Mouse (Mus musculus): ENCODE measurements around the gene Klrb1f.
"Not testable (repeated sequence)": the region's sequence is repeated elsewhere in the genome, so short reads cannot be mapped to it uniquely, and the experiment has no call there.

Gene Klrb1f

GRCm38 (mm10) chr6:129048857-129049473 is 3.3 kb downstream of the Klrb1f start:
- no peak for DNase-seq (ENCODE audit: low spot score)

DNA sequence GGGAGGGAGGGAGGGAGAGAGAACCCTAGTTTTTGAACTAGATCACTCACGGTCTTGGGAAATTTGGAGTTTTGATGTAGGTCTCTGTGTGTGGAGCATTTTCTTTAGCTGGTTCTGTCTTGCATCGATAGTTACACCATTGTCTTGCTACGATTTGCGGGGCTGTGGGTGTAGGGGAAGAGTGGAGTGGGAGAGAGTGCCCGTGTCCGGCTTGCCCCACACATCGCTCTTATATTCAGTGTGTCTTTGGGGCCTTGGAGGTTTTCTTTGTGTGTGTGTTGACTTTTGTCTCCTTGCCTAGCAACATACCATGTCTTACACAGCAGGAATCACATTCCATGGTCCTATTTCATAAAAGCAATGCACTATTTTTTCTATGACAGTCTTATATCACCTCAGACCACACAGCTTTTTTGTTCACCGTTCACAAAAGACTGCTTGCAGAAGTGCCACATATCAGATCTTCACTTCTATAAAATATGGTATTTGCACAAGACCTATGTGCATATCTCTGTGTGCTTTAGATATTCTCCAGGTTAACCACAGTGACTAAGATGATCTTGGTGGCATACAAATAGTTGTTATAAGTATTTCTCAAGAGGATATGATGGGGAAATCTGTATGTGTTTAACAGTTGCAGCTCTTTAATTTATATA is 4.0 kb downstream of the Klrb1f start:
- no peak for DNase-seq (ENCODE audit: low spot score)

DNA sequence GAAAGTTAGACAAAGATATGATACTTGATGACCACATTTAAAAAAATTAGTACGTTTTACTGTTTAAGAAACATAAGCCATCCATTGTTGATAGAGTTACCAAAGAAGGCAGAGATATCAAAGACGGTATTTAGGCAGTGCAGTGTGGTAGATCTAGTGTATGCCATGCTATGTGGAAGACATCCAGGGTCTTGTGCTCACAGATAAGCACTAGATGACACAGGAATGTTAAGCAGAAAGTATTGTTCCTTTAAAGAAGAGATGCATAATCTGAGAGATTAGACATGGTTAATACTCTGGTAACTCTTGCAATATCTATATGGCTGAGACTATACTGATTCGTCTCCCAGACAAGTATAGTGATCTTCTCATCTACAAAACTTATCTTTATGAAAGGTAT is 5.4 kb downstream of the Klrb1f start:
- no peak for DNase-seq (ENCODE audit: low spot score)

- DNase-seq (ENCODE audit: low spot score) = no peak
Observed at GRCm38 (mm10) chr6:129051731-129052130, 6.0 kb downstream of the Klrb1f start.

DNA sequence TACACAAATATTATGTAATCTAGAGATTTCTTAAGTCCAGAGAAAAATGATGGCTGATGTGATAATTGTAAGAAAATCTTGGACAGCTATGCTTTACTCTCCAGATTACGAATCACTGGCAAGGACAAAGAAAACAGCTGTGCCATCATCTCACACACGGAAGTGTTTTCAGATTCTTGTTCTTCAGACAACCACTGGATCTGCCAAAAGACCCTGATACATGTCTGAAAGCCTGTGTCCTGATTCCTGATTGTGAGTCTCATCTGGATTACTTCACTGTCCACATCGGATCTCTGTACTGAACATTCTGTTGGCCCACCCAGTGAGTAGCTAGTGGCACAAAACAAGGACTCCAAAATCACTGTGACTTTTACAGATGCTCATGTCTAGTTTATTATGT is 10.5 kb downstream of the Klrb1f start:
- DNase-seq (ENCODE audit: low spot score) = no peak

DNA sequence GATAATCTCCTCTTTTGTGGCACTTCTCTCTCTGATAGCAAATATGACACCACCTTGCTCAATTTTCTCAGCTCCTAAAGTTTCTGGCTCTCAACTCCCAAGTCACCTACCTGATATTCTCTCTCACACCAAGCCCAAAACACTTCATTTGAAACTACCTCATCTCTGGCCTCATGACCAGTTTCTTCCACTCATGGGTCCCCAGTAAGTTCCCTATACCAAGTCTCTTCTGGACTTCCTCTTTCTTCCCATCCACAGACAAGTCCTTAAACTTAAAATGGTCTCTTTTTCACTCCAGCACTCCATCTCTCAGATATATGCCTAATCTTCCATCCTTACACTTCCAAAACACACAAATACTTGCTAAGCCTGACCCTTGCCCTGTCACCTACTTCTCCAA is 12.3 kb downstream of the Klrb1f start:
- DNase-seq (ENCODE audit: low spot score) = no peak

DNA sequence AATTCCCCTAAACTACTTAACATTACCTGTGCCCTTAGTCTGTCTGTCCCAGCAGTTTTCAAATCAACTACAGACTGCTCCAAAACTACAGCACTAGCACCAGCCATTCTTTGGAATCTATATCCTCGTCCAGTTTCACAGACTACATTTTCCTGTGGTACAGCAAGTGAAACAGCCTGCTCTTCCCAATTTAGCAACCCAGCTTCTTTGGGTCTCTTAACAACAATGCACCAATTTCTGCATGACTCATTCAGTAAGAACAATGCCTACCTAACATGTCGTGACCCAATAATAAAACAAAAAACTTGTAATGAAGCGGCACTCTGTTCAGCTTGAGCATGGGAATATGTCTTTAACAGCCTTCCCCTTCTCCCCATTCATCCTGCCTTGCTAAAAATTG is 19.7 kb downstream of the Klrb1f start:
- no peak for DNase-seq (ENCODE audit: low spot score)

DNA sequence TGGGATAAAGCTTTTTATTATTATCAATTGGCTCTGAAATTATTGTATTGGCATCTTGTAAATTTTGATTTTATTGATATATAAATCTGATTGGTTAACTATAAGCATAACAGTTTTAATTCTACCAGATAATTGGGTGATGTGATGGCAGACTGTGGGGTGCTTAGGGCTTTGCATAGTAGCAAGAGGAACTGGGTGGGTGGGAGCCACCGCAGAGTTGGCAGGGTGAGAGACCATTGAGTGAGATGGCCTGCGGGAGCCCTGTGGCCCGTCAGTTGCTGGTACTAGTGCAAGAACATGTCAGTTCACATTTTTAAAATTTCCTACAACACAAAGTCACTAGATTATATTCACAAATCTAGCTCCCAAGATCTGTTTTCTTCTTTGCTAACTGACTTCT is 20.2 kb downstream of the Klrb1f start:
- no peak for DNase-seq (ENCODE audit: low spot score)

GRCm38 (mm10) chr6:129066530-129066929 is 20.8 kb downstream of the Klrb1f start:
- no peak for DNase-seq (ENCODE audit: low spot score)

DNA sequence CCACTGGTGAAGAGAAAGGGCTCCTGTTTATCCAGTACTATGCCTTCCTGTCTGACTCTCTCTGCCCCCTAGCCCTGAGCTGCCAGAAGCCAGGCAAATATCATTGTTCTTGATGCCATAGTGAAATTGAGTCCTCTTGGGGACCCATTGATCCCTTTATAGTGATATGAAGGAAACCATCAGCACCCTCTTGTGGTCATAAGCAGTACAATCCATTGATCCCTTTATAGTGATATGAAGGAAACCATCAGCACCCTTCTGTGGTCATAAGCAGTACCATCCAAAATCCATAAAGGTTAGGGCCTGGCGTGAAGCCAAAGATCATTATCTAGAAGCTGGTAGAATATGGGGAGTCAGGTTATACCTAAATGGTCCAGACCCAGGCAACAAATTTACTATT is 21.3 kb downstream of the Klrb1f start:
- DNase-seq (ENCODE audit: low spot score) = peak; percentile 15

- no peak for DNase-seq (ENCODE audit: low spot score)
Observed at GRCm38 (mm10) chr6:129085098-129085497, 39.4 kb downstream of the Klrb1f start.

DNA sequence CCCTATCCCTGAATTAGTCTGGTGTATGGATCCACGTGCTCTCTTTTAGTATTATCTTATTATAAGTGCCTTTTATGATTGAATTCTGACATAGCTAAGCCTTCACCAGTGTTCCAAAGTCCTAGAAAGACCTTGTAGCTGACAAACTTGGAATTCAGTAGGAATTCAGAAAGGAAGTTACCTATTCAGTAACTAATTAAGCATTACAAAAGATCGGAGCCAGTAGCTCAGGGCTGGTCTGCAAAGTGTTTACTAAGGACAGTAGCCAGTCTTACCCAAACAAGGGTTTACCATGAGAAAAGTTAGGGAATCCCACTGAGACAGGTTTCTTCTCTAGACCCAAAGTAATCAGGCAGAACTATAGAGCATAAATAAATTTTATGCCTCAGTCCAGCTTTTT is 40.3 kb downstream of the Klrb1f start:
- DNase-seq (ENCODE audit: low spot score) = not testable (repeated sequence)

DNA sequence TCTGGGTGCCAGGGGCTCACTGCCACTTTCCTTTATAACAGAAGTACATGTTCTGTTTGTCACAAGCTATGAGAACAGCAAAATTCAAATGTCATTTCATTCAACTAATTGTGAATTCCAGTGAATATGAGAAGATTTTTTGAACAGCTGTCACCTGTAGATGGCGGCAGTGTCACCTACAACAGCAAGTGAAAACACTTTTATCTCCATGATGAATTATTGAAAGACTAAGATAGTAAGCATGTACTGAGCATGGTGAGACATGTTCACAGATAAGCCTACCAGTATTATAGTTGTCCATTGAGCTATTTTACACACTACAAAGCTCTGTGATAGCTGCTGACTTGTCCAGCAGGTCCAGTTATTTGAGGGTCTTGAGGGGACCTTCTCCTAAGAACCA is 42.5 kb downstream of the Klrb1f start:
- peak; percentile 77 for DNase-seq (ENCODE audit: low spot score)

DNA sequence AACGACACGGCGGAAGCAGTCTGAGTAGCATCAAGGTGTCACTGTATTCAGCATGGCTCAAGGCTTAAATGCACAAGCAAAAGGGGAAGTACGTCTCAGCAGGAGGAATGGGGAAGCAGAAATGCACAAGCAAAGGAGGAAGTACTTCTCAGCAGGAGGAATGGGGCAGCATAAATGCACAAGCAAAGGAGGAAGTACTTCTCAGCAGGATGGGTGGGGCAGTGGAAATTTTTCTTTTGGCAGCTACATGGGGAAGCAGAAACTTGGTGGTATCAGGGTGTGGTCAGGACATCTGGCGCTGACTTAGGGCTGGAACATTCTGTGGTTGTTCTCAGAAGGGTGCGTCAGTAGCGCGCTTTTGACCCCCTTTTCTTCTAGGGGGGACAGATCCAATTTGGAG is 42.9 kb downstream of the Klrb1f start:
- DNase-seq (ENCODE audit: low spot score) = not testable (repeated sequence)

DNA sequence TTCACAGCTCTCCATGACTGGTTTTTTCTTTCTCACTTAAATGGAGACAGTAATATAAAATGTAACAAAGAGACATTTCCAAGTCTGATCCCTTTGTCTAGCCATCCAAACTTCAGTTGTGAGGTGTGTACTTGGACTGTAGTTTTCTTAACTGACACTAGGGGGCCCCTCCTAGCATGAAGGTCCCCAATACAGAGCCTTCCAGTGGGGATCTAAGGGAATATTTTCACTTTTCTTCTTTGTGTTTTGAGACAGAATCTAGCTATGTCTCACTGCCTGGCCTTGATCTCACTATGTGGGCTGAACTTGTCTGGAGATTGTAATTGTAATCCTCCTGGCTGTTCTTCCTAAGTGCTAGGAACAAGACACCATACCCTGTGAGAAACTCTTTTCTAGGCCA is 49.5 kb downstream of the Klrb1f start:
- DNase-seq (ENCODE audit: low spot score) = peak; percentile 72

GRCm38 (mm10) chr6:129097929-129098328 is 52.2 kb downstream of the Klrb1f start:
- peak; percentile 64 for DNase-seq (ENCODE audit: low spot score)

DNA sequence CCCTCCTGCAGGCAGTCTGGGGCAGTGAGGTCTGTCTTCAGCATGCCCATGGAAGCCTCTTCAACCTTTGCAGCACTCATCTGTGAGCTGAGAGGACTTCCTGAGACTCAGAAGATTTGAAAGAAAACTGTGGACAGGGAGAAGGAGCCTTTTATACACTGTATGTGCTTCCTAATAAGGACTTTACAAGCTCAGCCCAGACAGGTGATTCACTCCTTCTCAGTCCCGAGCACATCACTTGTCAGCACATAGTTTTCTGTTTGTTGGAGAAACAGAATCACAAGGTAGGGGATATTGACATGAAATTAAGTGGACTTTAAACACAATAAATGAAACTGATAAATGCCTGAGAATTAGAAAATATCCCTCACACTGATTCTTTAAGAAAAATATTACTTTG is 55.1 kb downstream of the Klrb1f start, which contains the start of gene Clec2e:
TSS of gene Clec2e (minus strand) at position 120 of the 400 bp plus-strand sequence.
- DNase-seq (ENCODE audit: low spot score) = not testable (repeated sequence)

- no peak for DNase-seq (ENCODE audit: low spot score)
Observed at GRCm38 (mm10) chr6:129101604-129102003, 55.9 kb downstream of the Klrb1f start.

DNA sequence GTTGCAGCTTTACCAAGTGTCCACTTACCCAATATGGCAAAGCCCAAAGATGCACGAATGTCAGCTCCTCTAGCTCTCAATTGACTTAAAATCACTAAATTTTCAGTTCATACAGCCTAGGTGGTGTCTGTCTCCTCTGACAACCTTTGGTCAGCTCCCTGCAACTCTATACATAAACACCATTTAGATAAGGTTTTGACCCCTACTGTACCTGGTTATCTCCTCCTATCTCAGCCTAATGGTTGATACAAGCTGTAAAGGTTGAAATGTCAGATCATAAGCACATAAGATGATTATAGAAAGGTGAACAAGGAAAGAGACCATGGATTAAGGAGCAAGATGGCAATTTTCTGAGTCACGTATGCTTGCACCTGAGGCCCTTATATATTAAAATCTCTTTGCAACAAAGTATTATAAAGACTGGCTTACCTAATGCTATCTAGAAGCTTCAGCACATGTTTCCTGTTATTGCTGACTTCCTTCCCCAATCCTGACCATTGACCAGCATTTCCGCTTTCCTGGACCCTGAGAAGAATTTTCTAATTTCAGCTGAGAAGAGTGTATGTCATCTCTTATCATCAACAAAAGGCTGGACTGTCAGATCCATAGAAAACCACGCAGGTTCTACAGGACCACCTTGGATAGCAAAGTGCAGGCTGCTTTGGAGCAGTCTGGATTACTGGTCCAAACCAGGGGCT is 57.3 kb downstream of the Klrb1f start:
- DNase-seq (ENCODE audit: low spot score) = no peak

Measured in adipocyte (in vitro differentiated cells).